Mouse (Mus musculus): Measurements from ENCODE around the gene Alg2.

DNA sequence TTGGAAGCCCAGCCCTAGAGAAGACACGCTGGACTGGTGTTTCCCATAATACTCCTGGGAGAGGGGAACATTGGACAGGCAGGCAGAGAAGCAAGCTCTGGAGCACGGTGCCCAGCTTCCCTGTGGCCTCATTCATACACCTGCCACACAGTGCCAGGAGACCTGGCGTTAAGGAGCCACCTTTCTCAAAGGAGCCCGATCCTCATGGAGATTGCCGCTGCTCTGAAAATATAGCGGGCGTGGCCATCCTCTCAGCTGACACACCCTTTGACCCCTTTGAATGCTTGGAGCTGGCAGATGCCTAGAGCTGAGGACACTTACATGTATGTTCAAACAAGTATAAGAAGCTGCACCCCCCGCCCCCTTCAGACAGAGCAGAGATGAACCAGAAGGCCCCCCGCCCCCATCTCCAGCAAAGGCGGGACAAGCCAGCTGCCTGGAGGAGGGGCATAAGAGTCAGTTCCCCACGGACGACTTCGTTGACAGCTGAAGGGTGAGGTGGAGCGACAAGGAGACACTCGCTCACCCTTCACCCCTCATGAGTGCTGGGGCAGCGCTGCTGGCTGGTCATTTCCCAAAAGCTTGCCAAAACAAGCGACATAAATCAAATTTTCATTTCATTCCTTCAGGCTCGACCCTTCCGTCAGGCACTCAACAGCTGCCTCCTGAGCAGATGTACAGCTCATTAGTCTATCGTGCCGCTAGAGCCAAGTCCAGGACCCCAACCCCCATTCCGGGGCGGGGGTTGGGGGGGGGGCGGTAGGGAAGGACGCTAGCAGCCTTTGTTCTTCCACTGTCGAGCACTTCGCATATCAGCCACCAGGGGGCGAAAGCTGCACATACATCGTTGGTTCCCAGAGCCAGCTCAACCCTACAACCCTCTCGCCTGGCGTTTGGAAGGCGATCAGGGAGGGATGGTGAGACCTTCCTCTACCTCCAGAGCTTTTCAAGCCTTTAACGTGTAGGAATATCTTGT is 36.5 kb downstream of the Alg2 start:
- TF ChIP-seq CTCF (IDR thresholded peaks at IDR 0.05; ENCODE audit: low read depth, low read length) (peak; percentile 94), POLR2A (IDR thresholded peaks at IDR 0.05; ENCODE audit: extremely low read depth, insufficient read depth, low read length) (no peak)

Data from liver, adult 2 months (tissue).